Mouse (Mus musculus): ENCODE measurements around the gene Cnih3.

- TF ChIP-seq POU5F1 (IDR thresholded peaks at IDR 0.05; ENCODE audit: borderline replicate concordance, low read length) (no peak), CTCF (conservative IDR thresholded peaks at IDR 0.05; ENCODE audit: low read length) (no peak), NANOG (IDR thresholded peaks at IDR 0.05; ENCODE audit: borderline replicate concordance, low read length) (no peak)
These were observed 46.8 kb downstream of the Cnih3 start for GRCm38 (mm10) chr1:181399179-181399578.

Measured in E14TG2a.4 (cell line).